Mouse (Mus musculus) embryonic facial prominence, embryonic 13.5 days (tissue): ENCODE data around the gene Tspan5. TPM values are rescaled to one million over a fixed set of nuclear protein-coding genes. Genes with fewer than 3 reads are reported as not detected.

Source experiments
- ATAC-seq: fragments of 200-750 bp; cut with Nextera tagmentation; 2 replicates; pipeline ENCODE4 v1.8.0; 2017; ENCODE audit warnings: low read depth; ENCODE audit not compliant: insufficient number of reproducible peaks, insufficient read depth, low FRiP score, low TSS enrichment
- H3K27ac ChIP-seq: fragments of 300-500 bp; sonication (generic); 2 replicates; pipeline ENCODE4 v1.5.1; 2015; ENCODE audit warnings: moderate library complexity, mild to moderate bottlenecking, inconsistent platforms
- H3K27me3 ChIP-seq: fragments of 300-500 bp; sonication (generic); 2 replicates; pipeline ENCODE4 v1.6.1; 2015; ENCODE audit warnings: mild to moderate bottlenecking, inconsistent platforms
- H3K36me3 ChIP-seq: fragments of 300-500 bp; sonication (generic); 2 replicates; pipeline ENCODE4 v1.6.1; 2015; ENCODE audit warnings: mild to moderate bottlenecking, inconsistent platforms
- H3K4me1 ChIP-seq: fragments of 300-500 bp; sonication (generic); 2 replicates; pipeline ENCODE4 v1.6.1; 2015; ENCODE audit warnings: inconsistent platforms
- H3K4me2 ChIP-seq: fragments of 300-500 bp; sonication (generic); 2 replicates; pipeline ENCODE4 v1.6.1; 2015; ENCODE audit warnings: moderate library complexity, mild to moderate bottlenecking, inconsistent platforms
- H3K4me3 ChIP-seq: fragments of 300-500 bp; sonication (generic); 2 replicates; pipeline ENCODE4 v1.5.1; 2015; ENCODE audit warnings: mild to moderate bottlenecking, inconsistent platforms
- H3K9ac ChIP-seq: fragments of 300-500 bp; sonication (generic); 2 replicates; pipeline ENCODE4 v1.6.1; 2015; ENCODE audit warnings: mild to moderate bottlenecking, inconsistent platforms
- H3K9me3 ChIP-seq: fragments of 300-500 bp; sonication (generic); 2 replicates; pipeline ENCODE4 v1.6.1; 2016; ENCODE audit warnings: inconsistent platforms
- WGBS: fragments of 180-500 bp; shearing (Covaris S2); methylation state at CpG from one replicate; pipeline ENCODE4 v1.1.7; 2015; ENCODE audit warnings: mixed read lengths; 5-methylcytosine and 5-hydroxymethylcytosine counted together
- polyA plus RNA-seq: library from polyadenylated mRNA; unstranded; fragments of >200 nt; fragmentation: Nextera tagmentation; extraction: Ambion mirVana; gene quantifications from 2 replicates; pipeline ENCODE4 v1.2.1, GENCODE M21; 2015

Gene Tspan5
- polyA plus RNA-seq = 28.0 and 31.2 TPM in 2 replicates

GRCm38 (mm10) chr3:138741649-138742565 is at the start of gene Tspan5:
Gene Tspan5 (plus strand): TSS chr3:138742195.
- WGBS = under 1% methylated on average over 96 of the region's 100 CpGs
- H3K4me1 ChIP-seq = peaks cover 30% of the 10 kb centered on the region
- peak; percentile 78 for ATAC-seq
- H3K27ac ChIP-seq = peak within 1 kb of the TSS; percentile 66
- H3K36me3 ChIP-seq = no peaks in the 10 kb centered on the region
- peak within 1 kb of the TSS; percentile 66 for H3K4me3 ChIP-seq
- H3K9me3 ChIP-seq = no peaks in the 10 kb centered on the region
- H3K4me2 ChIP-seq = peak within 1 kb of the TSS; percentile 78
- peak within 1 kb of the TSS; percentile 83 for H3K9ac ChIP-seq
- peaks cover 13% of the 10 kb centered on the region for H3K27me3 ChIP-seq

- no peak overlapping the region for H3K4me2 ChIP-seq
- no peak overlapping the region for H3K9ac ChIP-seq
- no peaks in the 10 kb centered on the region for H3K4me1 ChIP-seq
- no peak overlapping the region for H3K4me3 ChIP-seq
- 18% methylated on average over 1 of the region's 1 CpGs for WGBS
- H3K36me3 ChIP-seq = no peaks in the 10 kb centered on the region
- no peak overlapping the region for H3K27ac ChIP-seq
- no peak for ATAC-seq
- H3K27me3 ChIP-seq = no peaks in the 10 kb centered on the region
- H3K9me3 ChIP-seq = no peaks in the 10 kb centered on the region
Observed at GRCm38 (mm10) chr3:138692302-138692701, 49.7 kb upstream of the Tspan5 start.

- H3K9ac ChIP-seq = no peak overlapping the region
- ATAC-seq = no peak
- H3K27me3 ChIP-seq = no peaks in the 10 kb centered on the region
- H3K4me1 ChIP-seq = peaks cover 11% of the 10 kb centered on the region
- H3K36me3 ChIP-seq = no peaks in the 10 kb centered on the region
- H3K4me3 ChIP-seq = no peak overlapping the region
- no peak overlapping the region for H3K4me2 ChIP-seq
- H3K9me3 ChIP-seq = no peaks in the 10 kb centered on the region
- H3K27ac ChIP-seq = no peak overlapping the region
- 83% methylated on average over 12 of the region's 12 CpGs for WGBS
Observed at GRCm38 (mm10) chr3:138703399-138703798, 38.6 kb upstream of the Tspan5 start.

GRCm38 (mm10) chr3:138704469-138704868 is 37.5 kb upstream of the Tspan5 start:
- ATAC-seq = no peak
- Histone ChIP-seq H3K27me3 (no peaks in the 10 kb centered on the region), H3K9ac (no peak overlapping the region), H3K9me3 (no peaks in the 10 kb centered on the region), H3K4me2 (no peak overlapping the region), H3K4me1 (peaks cover 11% of the 10 kb centered on the region), H3K27ac (no peak overlapping the region), H3K36me3 (no peaks in the 10 kb centered on the region), H3K4me3 (no peak overlapping the region)
- WGBS = 54% methylated on average over 9 of the region's 9 CpGs

GRCm38 (mm10) chr3:138705875-138706274 is 36.1 kb upstream of the Tspan5 start:
- Histone ChIP-seq H3K27ac (no peak overlapping the region), H3K27me3 (no peaks in the 10 kb centered on the region), H3K9me3 (no peaks in the 10 kb centered on the region), H3K4me3 (no peak overlapping the region), H3K9ac (no peak overlapping the region), H3K36me3 (no peaks in the 10 kb centered on the region), H3K4me1 (peaks cover 11% of the 10 kb centered on the region), H3K4me2 (no peak overlapping the region)
- no peak for ATAC-seq
- WGBS = 61% methylated on average over 14 of the region's 14 CpGs

GRCm38 (mm10) chr3:138709183-138709582 is 32.8 kb upstream of the Tspan5 start:
- no peak for ATAC-seq
- 72% methylated on average over 5 of the region's 5 CpGs for whole genome bisulfite sequencing

GRCm38 (mm10) chr3:138711971-138712370 is 30.0 kb upstream of the Tspan5 start:
- no peak overlapping the region for H3K4me2 ChIP-seq
- H3K4me3 ChIP-seq = no peak overlapping the region
- H3K4me1 ChIP-seq = no peaks in the 10 kb centered on the region
- ATAC-seq = no peak
- WGBS = 88% methylated on average over 4 of the region's 4 CpGs
- no peaks in the 10 kb centered on the region for H3K36me3 ChIP-seq
- no peak overlapping the region for H3K9ac ChIP-seq
- H3K27me3 ChIP-seq = no peaks in the 10 kb centered on the region
- H3K27ac ChIP-seq = no peak overlapping the region
- H3K9me3 ChIP-seq = no peaks in the 10 kb centered on the region

More at GRCm38 (mm10) chr3:138709183-138709582, 32.8 kb upstream of the Tspan5 start:
- H3K36me3 ChIP-seq = no peaks in the 10 kb centered on the region
- no peaks in the 10 kb centered on the region for H3K9me3 ChIP-seq
- no peak overlapping the region for H3K4me3 ChIP-seq
- no peaks in the 10 kb centered on the region for H3K27me3 ChIP-seq
- H3K27ac ChIP-seq = no peak overlapping the region
- peaks cover 8% of the 10 kb centered on the region for H3K4me1 ChIP-seq
- no peak overlapping the region for H3K4me2 ChIP-seq
- no peak overlapping the region for H3K9ac ChIP-seq

- Histone ChIP-seq H3K36me3 (no peaks in the 10 kb centered on the region), H3K9ac (no peak overlapping the region), H3K4me2 (no peak overlapping the region), H3K4me3 (no peak overlapping the region), H3K27ac (no peak overlapping the region), H3K4me1 (no peaks in the 10 kb centered on the region), H3K9me3 (no peaks in the 10 kb centered on the region), H3K27me3 (no peaks in the 10 kb centered on the region)
- ATAC-seq = no peak
- WGBS = 70% methylated on average over 11 of the region's 11 CpGs
Observed at GRCm38 (mm10) chr3:138712452-138713140, 29.4 kb upstream of the Tspan5 start.

GRCm38 (mm10) chr3:138713141-138713540 is 28.9 kb upstream of the Tspan5 start:
- Histone ChIP-seq H3K9ac (no peak overlapping the region), H3K4me3 (no peak overlapping the region), H3K4me2 (no peak overlapping the region), H3K36me3 (no peaks in the 10 kb centered on the region), H3K4me1 (no peaks in the 10 kb centered on the region), H3K27ac (no peak overlapping the region), H3K9me3 (no peaks in the 10 kb centered on the region), H3K27me3 (no peaks in the 10 kb centered on the region)
- 57% methylated on average over 6 of the region's 6 CpGs for WGBS
- no peak for ATAC-seq

- Histone ChIP-seq H3K4me2 (no peak overlapping the region), H3K9ac (no peak overlapping the region)
Observed at GRCm38 (mm10) chr3:138714788-138715187, 27.2 kb upstream of the Tspan5 start.

GRCm38 (mm10) chr3:138715212-138715611 is 26.8 kb upstream of the Tspan5 start:
- 77% methylated on average over 4 of the region's 4 CpGs for WGBS
- no peaks in the 10 kb centered on the region for H3K4me1 ChIP-seq
- no peak overlapping the region for H3K4me2 ChIP-seq
- H3K36me3 ChIP-seq = no peaks in the 10 kb centered on the region
- H3K4me3 ChIP-seq = no peak overlapping the region
- ATAC-seq = no peak
- no peak overlapping the region for H3K9ac ChIP-seq
- no peaks in the 10 kb centered on the region for H3K9me3 ChIP-seq
- H3K27me3 ChIP-seq = no peaks in the 10 kb centered on the region
- H3K27ac ChIP-seq = no peak overlapping the region

More at GRCm38 (mm10) chr3:138714788-138715187, 27.2 kb upstream of the Tspan5 start:
- Histone ChIP-seq H3K4me3 (no peak overlapping the region), H3K9me3 (no peaks in the 10 kb centered on the region), H3K27ac (no peak overlapping the region), H3K4me1 (no peaks in the 10 kb centered on the region), H3K36me3 (no peaks in the 10 kb centered on the region), H3K27me3 (no peaks in the 10 kb centered on the region)
- no peak for ATAC-seq
- 32% methylated on average over 2 of the region's 2 CpGs for WGBS
